Mouse (Mus musculus) myocyte (in vitro differentiated cells): ENCODE measurements around the gene Tmprss9.

Experiments used
- E2F4 ChIP-seq: IDR thresholded peaks from one replicate; pipeline ENCODE4 v1.6.1; 2011; ENCODE audit warnings: mild to moderate bottlenecking, control low read depth, moderate library complexity; ENCODE audit not compliant: insufficient read depth
- MAX ChIP-seq: IDR thresholded peaks from one replicate; pipeline ENCODE4 v1.6.1; 2011; ENCODE audit warnings: low read depth, mild to moderate bottlenecking, control low read depth
- MYOD1 ChIP-seq, 3 experiments: IDR thresholded peaks; one replicate each; pipeline ENCODE4 v1.6.1; 2011; ENCODE audit warnings: control low read depth in 2 of 3, low read depth in 2 of 3, mild to moderate bottlenecking in 2 of 3, moderate library complexity in 1 of 3; ENCODE audit not compliant: insufficient read length in 2 of 3, control insufficient read depth in 1 of 3
- MYOG ChIP-seq, 3 experiments: IDR thresholded peaks; one replicate each; pipeline ENCODE4 v1.6.1; 2011; ENCODE audit warnings: control low read depth in 2 of 3, low read depth in 2 of 3, mild to moderate bottlenecking in 2 of 3; ENCODE audit not compliant: insufficient read length in 2 of 3, control insufficient read depth in 1 of 3, insufficient read depth in 1 of 3
- POLR2A ChIP-seq: IDR thresholded peaks from one replicate; pipeline ENCODE4 v1.6.1; 2011; ENCODE audit warnings: low read depth, mild to moderate bottlenecking, control low read depth, moderate library complexity; ENCODE audit not compliant: insufficient read length
- POLR2AphosphoS2 ChIP-seq: IDR thresholded peaks from one replicate; pipeline ENCODE4 v1.6.1; 2011; ENCODE audit warnings: low read depth, control low read depth; ENCODE audit not compliant: insufficient read length
- USF1 ChIP-seq: IDR thresholded peaks from one replicate; pipeline ENCODE4 v1.6.1; 2011; ENCODE audit warnings: low read depth, mild to moderate bottlenecking, control low read depth, moderate library complexity

GRCm38 (mm10) chr10:80831136-80831535 lies 40.5 kb upstream of the Tmprss9 start:
- TF ChIP-seq POLR2A, result no peak
- no peak for TF ChIP-seq MYOD1 (IDR thresholded peaks at IDR 0.05; ENCODE audit: control insufficient read depth in 1 of 3, insufficient read length in 2 of 3, low read depth in 2 of 3)
- no peak for TF ChIP-seq MAX
- TF ChIP-seq MYOG (IDR thresholded peaks at IDR 0.05; ENCODE audit: control insufficient read depth in 1 of 3, insufficient read depth in 1 of 3, insufficient read length in 2 of 3, low read depth in 2 of 3), result no peak
- no peak for TF ChIP-seq USF1
- no peak for TF ChIP-seq E2F4
- TF ChIP-seq POLR2AphosphoS2, result peak; percentile 73
